Mouse (Mus musculus) left cerebral cortex, postnatal 10 days (tissue): ENCODE data around the gene Ocln. TPM values are rescaled to one million over a fixed set of nuclear protein-coding genes. Genes with fewer than 3 reads are reported as not detected.

Experiments
- DNase-seq, 2 experiments: peaks; one replicate each; pipeline ENCODE4 v3.0.0; 2021 to 2022; ENCODE audit warnings: low spot score in 2 of 2, mixed read lengths in 1 of 2; ENCODE audit errors: extremely low spot score in 1 of 2
- intact Hi-C: fragments of 180-260 bp; cut with DNase I; formaldehyde crosslinking; loops from one replicate; pipeline ENCODE4 v1.15.1; 2025
- total RNA-seq, 2 experiments: library from RNA; stranded (reverse); gene quantifications; 2 replicates each; pipeline ENCODE4 v1.2.3; 2021

Gene Ocln
- total RNA-seq, result 1 to 10 TPM; 9.5 to 9.6 TPM

- peak in 1 of 2 experiments; percentile 70 for DNase-seq
- intact Hi-C loops, result no loop called here
These were observed at the start of gene Ocln for GRCm38 (mm10) chr13:100552369-100553041. Gene Ocln, minus strand, starts transcription at chr13:100552718.

- no peak for DNase-seq
- intact Hi-C loops, result no loop called here
These were observed 48.5 kb upstream of the Ocln start for GRCm38 (mm10) chr13:100601034-100601433.

GRCm38 (mm10) chr13:100600317-100600716, 47.8 kb upstream of the Ocln start:
- DNase-seq, result peak in 1 of 2 experiments; percentile 43
- intact Hi-C loops, result no loop called here

- DNase-seq, result no peak
- intact Hi-C loops, result no loop called here
These were observed 44.8 kb upstream of the Ocln start for GRCm38 (mm10) chr13:100597284-100597683.

GRCm38 (mm10) chr13:100595552-100595885, 43.0 kb upstream of the Ocln start:
- intact Hi-C loops, result no loop called here
- no peak for DNase-seq

- intact Hi-C loops, result no loop called here
- no peak for DNase-seq
These were observed 42.5 kb upstream of the Ocln start for GRCm38 (mm10) chr13:100594838-100595551.

GRCm38 (mm10) chr13:100594041-100594792, 41.7 kb upstream of the Ocln start:
- no peak for DNase-seq
- intact Hi-C loops, result no loop called here

GRCm38 (mm10) chr13:100588646-100589045, 36.1 kb upstream of the Ocln start:
- intact Hi-C loops, result no loop called here
- no peak for DNase-seq

GRCm38 (mm10) chr13:100582144-100582543, 29.6 kb upstream of the Ocln start:
- no peak for DNase-seq
- intact Hi-C loops, result no loop called here

GRCm38 (mm10) chr13:100581701-100582100, 29.2 kb upstream of the Ocln start:
- no peak for DNase-seq
- intact Hi-C loops, result no loop called here

- intact Hi-C loops, result no loop called here
- no peak for DNase-seq
These were observed 27.4 kb upstream of the Ocln start for GRCm38 (mm10) chr13:100579951-100580350.

GRCm38 (mm10) chr13:100579220-100579619, 26.7 kb upstream of the Ocln start:
- intact Hi-C loops, result no loop called here

GRCm38 (mm10) chr13:100575950-100576349, 23.4 kb upstream of the Ocln start:
- intact Hi-C loops, result no loop called here
- DNase-seq, result no peak

More at GRCm38 (mm10) chr13:100579220-100579619, 26.7 kb upstream of the Ocln start:
- no peak for DNase-seq

- intact Hi-C loops, result no loop called here
- no peak for DNase-seq
These were observed 18.2 kb upstream of the Ocln start for GRCm38 (mm10) chr13:100570713-100571112.

- intact Hi-C loops, result no loop called here
- DNase-seq, result no peak
These were observed 15.8 kb upstream of the Ocln start for GRCm38 (mm10) chr13:100568359-100568758.

GRCm38 (mm10) chr13:100559449-100559848, 6.9 kb upstream of the Ocln start:
- no peak for DNase-seq
- intact Hi-C loops, result no loop called here

GRCm38 (mm10) chr13:100557011-100557410, 4.5 kb upstream of the Ocln start:
- intact Hi-C loops, result no loop called here
- no peak for DNase-seq

- DNase-seq, result no peak
- intact Hi-C loops, result no loop called here
These were observed 522 bp upstream of the Ocln start for GRCm38 (mm10) chr13:100553042-100553437.

GRCm38 (mm10) chr13:100552009-100552368, 529 bp downstream of the Ocln start:
- DNase-seq, result no peak
- intact Hi-C loops, result no loop called here
